Mouse (Mus musculus): ENCODE results near the gene Dnaaf5.

Dnaaf5 gene

GRCm38 (mm10) chr5:139149681-139150602 lies at the start of gene Dnaaf5, which contains the start of gene Prkar1b:
Gene Dnaaf5 (plus strand): TSS chr5:139150223.
Gene Prkar1b (minus strand): TSS chr5:139150001.
- DNase-seq (ENCODE audit: low read depth): peak; percentile 100

- DNase-seq (ENCODE audit: low read depth): no peak
These were observed 48.2 kb upstream of the Dnaaf5 start for GRCm38 (mm10) chr5:139101783-139102182.

GRCm38 (mm10) chr5:139107815-139108214 lies 42.2 kb upstream of the Dnaaf5 start:
- peak; percentile 43 for DNase-seq (ENCODE audit: low read depth)

- DNase-seq (ENCODE audit: low read depth): peak; percentile 48
These were observed 39.7 kb upstream of the Dnaaf5 start for GRCm38 (mm10) chr5:139110140-139110855.

- DNase-seq (ENCODE audit: low read depth): no peak
These were observed 38.0 kb upstream of the Dnaaf5 start for GRCm38 (mm10) chr5:139111991-139112390.

GRCm38 (mm10) chr5:139112418-139112817 lies 37.6 kb upstream of the Dnaaf5 start:
- DNase-seq (ENCODE audit: low read depth): no peak

GRCm38 (mm10) chr5:139114876-139115275 lies 35.1 kb upstream of the Dnaaf5 start:
- no peak for DNase-seq (ENCODE audit: low read depth)

- no peak for DNase-seq (ENCODE audit: low read depth)
These were observed 34.5 kb upstream of the Dnaaf5 start for GRCm38 (mm10) chr5:139115507-139115906.

GRCm38 (mm10) chr5:139118139-139118960 lies 31.7 kb upstream of the Dnaaf5 start:
- no peak for DNase-seq (ENCODE audit: low read depth)

GRCm38 (mm10) chr5:139118961-139119276 lies 31.1 kb upstream of the Dnaaf5 start:
- DNase-seq (ENCODE audit: low read depth): no peak

GRCm38 (mm10) chr5:139125717-139126116 lies 24.3 kb upstream of the Dnaaf5 start:
- no peak for DNase-seq (ENCODE audit: low read depth)

- no peak for DNase-seq (ENCODE audit: low read depth)
These were observed 21.5 kb upstream of the Dnaaf5 start for GRCm38 (mm10) chr5:139128476-139129065.

- DNase-seq (ENCODE audit: low read depth): no peak
These were observed 20.9 kb upstream of the Dnaaf5 start for GRCm38 (mm10) chr5:139129078-139129477.

- DNase-seq (ENCODE audit: low read depth): no peak
These were observed 20.4 kb upstream of the Dnaaf5 start for GRCm38 (mm10) chr5:139129572-139130151.

GRCm38 (mm10) chr5:139130351-139130750 lies 19.7 kb upstream of the Dnaaf5 start:
- DNase-seq (ENCODE audit: low read depth): no peak

- no peak for DNase-seq (ENCODE audit: low read depth)
These were observed 15.5 kb upstream of the Dnaaf5 start for GRCm38 (mm10) chr5:139134501-139134900.

GRCm38 (mm10) chr5:139136341-139136740 lies 13.7 kb upstream of the Dnaaf5 start:
- no peak for DNase-seq (ENCODE audit: low read depth)

- DNase-seq (ENCODE audit: low read depth): no peak
These were observed 12.8 kb upstream of the Dnaaf5 start for GRCm38 (mm10) chr5:139137176-139137575.

- DNase-seq (ENCODE audit: low read depth): no peak
These were observed 11.6 kb upstream of the Dnaaf5 start for GRCm38 (mm10) chr5:139138261-139138925.

- DNase-seq (ENCODE audit: low read depth): no peak
These were observed 11.0 kb upstream of the Dnaaf5 start for GRCm38 (mm10) chr5:139138926-139139472.

- DNase-seq (ENCODE audit: low read depth): no peak
These were observed 9.4 kb upstream of the Dnaaf5 start for GRCm38 (mm10) chr5:139140589-139140988.
